Mouse (Mus musculus) midbrain, postnatal 0 days (tissue): Measurements from ENCODE around the gene Adora2b. TPM values are rescaled to one million over a fixed set of nuclear protein-coding genes. Genes with fewer than 3 reads are reported as not detected.
"Not testable (repeated sequence)": the region's sequence is repeated elsewhere in the genome, so short reads cannot be mapped to it uniquely, and the experiment has no call there.

Source experiments
- ATAC-seq: fragments of 200-750 bp; cut with Nextera tagmentation; 2 replicates; pipeline ENCODE4 v1.8.0; 2017; ENCODE audit warnings: moderate number of reproducible peaks, mild to moderate bottlenecking, moderate TSS enrichment, moderate library complexity; ENCODE audit not compliant: low FRiP score
- DNase-seq: peaks from one replicate; pipeline ENCODE4 v3.0.0-alpha.2; 2015; ENCODE audit warnings: low spot score
- H3K27ac ChIP-seq: fragments of 300-500 bp; sonication (generic); 2 replicates; pipeline ENCODE4 v1.5.1; 2014; ENCODE audit warnings: low read depth, mild to moderate bottlenecking, low read length, mixed read lengths
- H3K27me3 ChIP-seq: fragments of 300-500 bp; sonication (generic); 2 replicates; pipeline ENCODE4 v1.6.1; 2014; ENCODE audit warnings: low read length, control low read depth, mixed read lengths; ENCODE audit not compliant: insufficient read depth
- H3K36me3 ChIP-seq: fragments of 300-500 bp; sonication (generic); 2 replicates; pipeline ENCODE4 v1.6.1; 2014; ENCODE audit warnings: low read length, control low read depth, mixed read lengths; ENCODE audit not compliant: insufficient read depth
- H3K4me1 ChIP-seq: fragments of 300-500 bp; sonication (generic); 2 replicates; pipeline ENCODE4 v1.6.1; 2014; ENCODE audit warnings: mild to moderate bottlenecking, control low read depth, antibody characterized with exemption, low read length, mixed read lengths; ENCODE audit not compliant: insufficient read depth
- H3K4me2 ChIP-seq: fragments of 300-500 bp; sonication (generic); 2 replicates; pipeline ENCODE4 v1.6.1; 2014; ENCODE audit warnings: low read depth, mild to moderate bottlenecking, low read length, mixed read lengths; ENCODE audit not compliant: poor library complexity, severe bottlenecking
- H3K4me3 ChIP-seq: fragments of 300-500 bp; sonication (generic); 2 replicates; pipeline ENCODE4 v1.5.1; 2014; ENCODE audit warnings: low read depth, mild to moderate bottlenecking, low read length, moderate library complexity
- H3K9ac ChIP-seq: fragments of 300-500 bp; sonication (generic); replicated peaks from 2 replicates; pipeline ENCODE4 v1.6.1; 2014; ENCODE audit warnings: mild to moderate bottlenecking, low read length, moderate library complexity, mixed read lengths; ENCODE audit not compliant: poor library complexity, severe bottlenecking
- H3K9me3 ChIP-seq: fragments of 300-500 bp; sonication (generic); 2 replicates; pipeline ENCODE4 v1.6.1; 2016; ENCODE audit warnings: low read length, control low read depth
- CTCF ChIP-seq: IDR thresholded peaks from 2 replicates; pipeline ENCODE4 v1.5.1; 2016; ENCODE audit warnings: antibody characterized with exemption, mild to moderate bottlenecking
- WGBS: fragments of 180-500 bp; shearing (Covaris S2); extraction: QIAGEN DNeasy Blood & Tissue Kit; methylation state at CpG from one replicate; pipeline ENCODE4 v1.1.7; 2014; 5-methylcytosine and 5-hydroxymethylcytosine counted together
- polyA plus RNA-seq: library from polyadenylated mRNA; unstranded; fragments of >200 nt; fragmentation: Nextera tagmentation; extraction: Ambion mirVana; gene quantifications from 2 replicates; pipeline ENCODE4 v1.2.1, GENCODE M21; 2015
- total RNA-seq: library from RNA; depleted of rRNA; stranded (reverse); fragments of >200 nt; gene quantifications from 2 replicates; pipeline ENCODE4 v1.2.3, GENCODE M21; 2014

Adora2b gene
- total and polyA plus RNA-seq, 2 experiments from 2014 or later: 5.8 to 6.0 TPM

- TF ChIP-seq CTCF: no peak
Observed at GRCm38 (mm10) chr11:62281601-62281997, 32.8 kb downstream of the Adora2b start.

GRCm38 (mm10) chr11:62284020-62284419 lies 35.2 kb downstream of the Adora2b start:
- H3K4me1 ChIP-seq, DNase-seq, H3K9ac ChIP-seq, H3K9me3 ChIP-seq, H3K27ac ChIP-seq, H3K27me3 ChIP-seq, ATAC-seq, H3K4me2 ChIP-seq, H3K4me3 ChIP-seq: not testable (repeated sequence)
- WGBS: 87% methylated on average over 3 of the region's 3 CpGs
- peaks cover 33% of the 10 kb centered on the region for H3K36me3 ChIP-seq

More at GRCm38 (mm10) chr11:62281601-62281997, 32.8 kb downstream of the Adora2b start:
- H3K9ac ChIP-seq: peak overlapping the region; percentile 98
- peaks cover 23% of the 10 kb centered on the region for H3K36me3 ChIP-seq
- H3K27me3 ChIP-seq: no peaks in the 10 kb centered on the region
- peak; percentile 69 for ATAC-seq
- no peaks in the 10 kb centered on the region for H3K4me1 ChIP-seq
- WGBS: under 1% methylated on average over 39 of the region's 57 CpGs
- peak overlapping the region; percentile 60 for H3K4me2 ChIP-seq
- no peaks in the 10 kb centered on the region for H3K9me3 ChIP-seq
- H3K27ac ChIP-seq: peak overlapping the region; percentile 90
- peak; percentile 36 for DNase-seq
- H3K4me3 ChIP-seq: peak overlapping the region; percentile 95

- DNase-seq (no peak), ATAC-seq (no peak)
- no peak overlapping the region for H3K9ac ChIP-seq
- no peaks in the 10 kb centered on the region for H3K9me3 ChIP-seq
- no peak overlapping the region for H3K27ac ChIP-seq
- peaks cover 40% of the 10 kb centered on the region for H3K36me3 ChIP-seq
- no peak for TF ChIP-seq CTCF
- no peak overlapping the region for H3K4me3 ChIP-seq
- 94% methylated on average over 8 of the region's 8 CpGs for WGBS
- no peaks in the 10 kb centered on the region for H3K4me1 ChIP-seq
- no peak overlapping the region for H3K4me2 ChIP-seq
- H3K27me3 ChIP-seq: no peaks in the 10 kb centered on the region
Observed at GRCm38 (mm10) chr11:62285020-62285419, 36.2 kb downstream of the Adora2b start.

DNA sequence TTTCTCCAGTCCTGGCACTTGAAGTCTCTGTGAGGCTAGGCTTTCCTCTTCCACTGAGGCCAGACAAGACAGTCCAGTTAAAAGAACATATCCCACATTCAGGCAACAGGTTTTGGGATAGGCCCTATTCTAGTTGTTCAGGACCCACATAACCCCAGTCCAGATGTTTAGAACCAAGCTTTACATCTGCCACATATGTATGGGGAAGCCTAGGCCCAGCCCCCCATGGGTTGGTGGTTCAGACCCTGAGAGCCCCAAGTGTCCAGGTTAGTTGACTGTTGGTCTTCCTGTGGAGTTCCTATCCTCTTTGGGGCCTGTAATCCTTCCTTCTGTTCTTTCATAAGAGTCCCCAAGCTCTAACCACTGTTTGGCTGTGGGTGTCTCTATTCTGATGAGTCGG lies 38.9 kb downstream of the Adora2b start:
- Histone ChIP-seq H3K4me1 (no peaks in the 10 kb centered on the region), H3K27me3 (no peaks in the 10 kb centered on the region), H3K9ac (no peak overlapping the region), H3K36me3 (peaks cover 56% of the 10 kb centered on the region), H3K4me3 (no peak overlapping the region), H3K27ac (no peak overlapping the region), H3K9me3 (no peaks in the 10 kb centered on the region), H3K4me2 (no peak overlapping the region)
- 100% methylated on average over 1 of the region's 1 CpGs for WGBS
- no peak for ATAC-seq
- no peak for TF ChIP-seq CTCF
- DNase-seq: no peak

GRCm38 (mm10) chr11:62294121-62294520 lies 45.3 kb downstream of the Adora2b start:
- WGBS: 89% methylated on average over 2 of the region's 2 CpGs
- Histone ChIP-seq H3K4me2 (no peak overlapping the region), H3K9ac (no peak overlapping the region), H3K4me3 (no peak overlapping the region), H3K27me3 (no peaks in the 10 kb centered on the region), H3K9me3 (no peaks in the 10 kb centered on the region), H3K36me3 (peaks cover 50% of the 10 kb centered on the region), H3K4me1 (no peaks in the 10 kb centered on the region), H3K27ac (no peak overlapping the region)
- ATAC-seq: no peak
- no peak for DNase-seq
- no peak for TF ChIP-seq CTCF

DNA sequence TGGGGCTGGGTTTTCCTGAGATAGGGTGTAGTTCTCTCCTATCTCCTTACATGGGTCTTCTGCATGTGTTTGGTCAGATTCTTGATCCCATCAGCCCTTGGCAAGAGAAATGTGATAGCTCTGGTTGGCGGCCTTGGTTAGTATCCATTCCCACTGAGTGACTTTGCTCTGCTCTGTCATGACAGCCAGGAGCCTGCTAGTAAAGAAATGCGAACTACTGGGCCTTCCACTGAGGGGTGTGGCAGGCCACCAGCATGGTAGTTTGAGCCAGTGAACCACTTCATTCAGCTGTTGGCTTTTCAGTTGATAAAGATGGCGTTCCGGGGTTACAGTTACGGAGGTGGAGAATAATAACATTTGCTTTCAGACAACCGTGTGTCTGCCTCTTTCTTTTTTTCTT lies 50.1 kb downstream of the Adora2b start:
- TF ChIP-seq CTCF: no peak
- no peaks in the 10 kb centered on the region for H3K9me3 ChIP-seq
- no peak overlapping the region for H3K4me3 ChIP-seq
- H3K36me3 ChIP-seq: peaks cover 16% of the 10 kb centered on the region
- H3K4me2 ChIP-seq: no peak overlapping the region
- no peak overlapping the region for H3K9ac ChIP-seq
- 90% methylated on average over 6 of the region's 6 CpGs for WGBS
- no peak for DNase-seq
- H3K27me3 ChIP-seq: no peaks in the 10 kb centered on the region
- no peaks in the 10 kb centered on the region for H3K4me1 ChIP-seq
- H3K27ac ChIP-seq: no peak overlapping the region
- no peak for ATAC-seq
